Mouse (Mus musculus) forebrain, embryonic 11.5 days (tissue): ENCODE measurements around the gene Kif2a. TPM values are rescaled to one million over a fixed set of nuclear protein-coding genes. Genes with fewer than 3 reads are reported as not detected.

Experiments used
- ATAC-seq: fragments of 200-750 bp; cut with Nextera tagmentation; replicated peaks from 2 replicates; pipeline ENCODE4 v1.8.0; 2017; ENCODE audit warnings: moderate TSS enrichment; ENCODE audit not compliant: low FRiP score
- DNase-seq: peaks from one replicate; pipeline ENCODE4 v3.0.0-alpha.2; 2017; ENCODE audit warnings: low spot score
- H3K27ac ChIP-seq: fragments of 300-500 bp; sonication (generic); 2 replicates; pipeline ENCODE4 v1.5.1; 2014; ENCODE audit warnings: low read depth, low read length
- H3K27me3 ChIP-seq: fragments of 300-500 bp; sonication (generic); 2 replicates; pipeline ENCODE4 v1.6.1; 2014; ENCODE audit warnings: mild to moderate bottlenecking, low read length, mixed read lengths; ENCODE audit not compliant: control insufficient read depth, insufficient read depth
- H3K36me3 ChIP-seq: fragments of 300-500 bp; sonication (generic); 2 replicates; pipeline ENCODE4 v1.6.1; 2014; ENCODE audit warnings: mild to moderate bottlenecking, low read length, moderate library complexity, mixed read lengths; ENCODE audit not compliant: control insufficient read depth, insufficient read depth
- H3K4me1 ChIP-seq: fragments of 300-500 bp; sonication (generic); replicated peaks from 2 replicates; pipeline ENCODE4 v1.6.1; 2014; ENCODE audit warnings: low read length, mixed read lengths; ENCODE audit not compliant: control insufficient read depth, insufficient read depth
- H3K4me2 ChIP-seq: fragments of 300-500 bp; sonication (generic); 2 replicates; pipeline ENCODE4 v1.6.1; 2014; ENCODE audit warnings: low read depth, mild to moderate bottlenecking, low read length, moderate library complexity, mixed read lengths; ENCODE audit not compliant: severe bottlenecking
- H3K4me3 ChIP-seq: fragments of 300-500 bp; sonication (generic); 2 replicates; pipeline ENCODE4 v1.5.1; 2014; ENCODE audit warnings: low read depth, low read length
- H3K9ac ChIP-seq: fragments of 300-500 bp; sonication (generic); 2 replicates; pipeline ENCODE4 v1.6.1; 2014; ENCODE audit warnings: low read length
- H3K9me3 ChIP-seq: fragments of 300-500 bp; sonication (generic); 2 replicates; pipeline ENCODE4 v1.6.1; 2016; ENCODE audit warnings: low read length, mixed read lengths; ENCODE audit not compliant: control insufficient read depth
- WGBS: fragments of 180-500 bp; shearing (Covaris S2); extraction: QIAGEN DNeasy Blood & Tissue Kit; methylation state at CpG from one replicate; pipeline ENCODE4 v1.1.7; 2014; 5-methylcytosine and 5-hydroxymethylcytosine counted together
- polyA plus RNA-seq: library from polyadenylated mRNA; unstranded; fragments of >200 nt; fragmentation: Nextera tagmentation; extraction: Ambion mirVana; gene quantifications from 2 replicates; pipeline ENCODE4 v1.2.1, GENCODE M21; 2014

Gene Kif2a
- polyA plus RNA-seq, 1 experiment from 2014 or later: 31.3 TPM

- no peak overlapping the region for H3K27ac ChIP-seq
- H3K4me1 ChIP-seq: no peaks in the 10 kb centered on the region
- H3K4me3 ChIP-seq: no peak overlapping the region
- WGBS: 91% methylated on average over 3 of the region's 3 CpGs
- peaks cover 4% of the 10 kb centered on the region; the same call in 1 of the 2 replicates for H3K36me3 ChIP-seq
- no peak overlapping the region for H3K4me2 ChIP-seq
- no peak overlapping the region for H3K9ac ChIP-seq
- DNase-seq (no peak), ATAC-seq (no peak)
- no peaks in the 10 kb centered on the region for H3K9me3 ChIP-seq
- no peaks in the 10 kb centered on the region for H3K27me3 ChIP-seq
Measured at GRCm38 (mm10) chr13:106954880-106955279, 67.0 kb downstream of the Kif2a start.

- no peak overlapping the region for H3K27ac ChIP-seq
Measured at GRCm38 (mm10) chr13:106947583-106947982, 74.3 kb downstream of the Kif2a start.

GRCm38 (mm10) chr13:106946594-106947540 lies 75.1 kb downstream of the Kif2a start, which contains the start of gene Dimt1:
Gene Dimt1, plus strand, starts transcription at chr13:106947127.
- Histone ChIP-seq H3K9ac (peak within 1 kb of the TSS; percentile 89), H3K4me3 (peak within 1 kb of the TSS; percentile 91), H3K4me2 (peak within 1 kb of the TSS; percentile 69), H3K36me3 (no peaks in the 10 kb centered on the region; the same call in 1 of the 2 replicates), H3K9me3 (no peaks in the 10 kb centered on the region), H3K27ac (peak within 1 kb of the TSS; percentile 77; the same call in 1 of the 2 replicates), H3K4me1 (peaks cover 6% of the 10 kb centered on the region; the same call in 1 of the 2 replicates), H3K27me3 (no peaks in the 10 kb centered on the region)
- under 1% methylated on average over 66 of the region's 68 CpGs for WGBS
- DNase-seq (peak; percentile 96), ATAC-seq (peak; percentile 99)

More at GRCm38 (mm10) chr13:106947583-106947982, 74.3 kb downstream of the Kif2a start:
- no peak for DNase-seq
- ATAC-seq: peak; percentile 4; the same call in 1 of the 2 replicates
- H3K36me3 ChIP-seq: no peaks in the 10 kb centered on the region; the same call in 1 of the 2 replicates
- H3K4me1 ChIP-seq: peaks cover 6% of the 10 kb centered on the region; the same call in 1 of the 2 replicates
- 6% methylated on average over 6 of the region's 6 CpGs for WGBS
- H3K4me3 ChIP-seq: peak overlapping the region; percentile 91
- H3K4me2 ChIP-seq: peak overlapping the region; percentile 69
- peak overlapping the region; percentile 89 for H3K9ac ChIP-seq
- H3K9me3 ChIP-seq: no peaks in the 10 kb centered on the region
- no peaks in the 10 kb centered on the region for H3K27me3 ChIP-seq

- peaks cover 6% of the 10 kb centered on the region; the same call in 1 of the 2 replicates for H3K4me1 ChIP-seq
- no peaks in the 10 kb centered on the region for H3K27me3 ChIP-seq
- no peak overlapping the region for H3K27ac ChIP-seq
- no peak for DNase-seq
- H3K4me3 ChIP-seq: no peak overlapping the region
- H3K9me3 ChIP-seq: no peaks in the 10 kb centered on the region
- H3K9ac ChIP-seq: no peak overlapping the region
- no peaks in the 10 kb centered on the region; the same call in 1 of the 2 replicates for H3K36me3 ChIP-seq
- no peak for ATAC-seq
- H3K4me2 ChIP-seq: no peak overlapping the region
- WGBS: 87% methylated on average over 9 of the region's 9 CpGs
Measured at GRCm38 (mm10) chr13:106945518-106945917, 76.4 kb downstream of the Kif2a start.

- Histone ChIP-seq H3K36me3 (no peaks in the 10 kb centered on the region), H3K27ac (no peak overlapping the region), H3K9me3 (no peaks in the 10 kb centered on the region), H3K4me3 (no peak overlapping the region), H3K4me2 (no peak overlapping the region), H3K27me3 (no peaks in the 10 kb centered on the region), H3K9ac (no peak overlapping the region), H3K4me1 (no peaks in the 10 kb centered on the region; the same call in 1 of the 2 replicates)
- ATAC-seq (no peak), DNase-seq (no peak)
- whole genome bisulfite sequencing: 97% methylated on average over 1 of the region's 1 CpGs
Measured at GRCm38 (mm10) chr13:106942721-106943120, 79.2 kb downstream of the Kif2a start.

- peak overlapping the region; percentile 4; the same call in 1 of the 2 replicates for H3K4me3 ChIP-seq
- WGBS: 27% methylated on average over 7 of the region's 7 CpGs
- no peak overlapping the region for H3K27ac ChIP-seq
- no peaks in the 10 kb centered on the region for H3K4me1 ChIP-seq
- peak overlapping the region; percentile 18; the same call in 1 of the 2 replicates for H3K4me2 ChIP-seq
- ATAC-seq (0 out of 2 replicates have a peak, but pooled peaks have one; percentile 4), DNase-seq (no peak)
- no peaks in the 10 kb centered on the region for H3K9me3 ChIP-seq
- H3K9ac ChIP-seq: no peak overlapping the region
- no peaks in the 10 kb centered on the region for H3K36me3 ChIP-seq
- H3K27me3 ChIP-seq: no peaks in the 10 kb centered on the region
Measured at GRCm38 (mm10) chr13:106941211-106941976, 80.5 kb downstream of the Kif2a start.

GRCm38 (mm10) chr13:106937138-106937472 lies 84.8 kb downstream of the Kif2a start:
- WGBS: 24% methylated on average over 7 of the region's 7 CpGs
- no peaks in the 10 kb centered on the region for H3K27me3 ChIP-seq
- no peaks in the 10 kb centered on the region for H3K9me3 ChIP-seq
- H3K4me2 ChIP-seq: peak overlapping the region; percentile 60
- peak overlapping the region; percentile 96 for H3K4me3 ChIP-seq
- peak overlapping the region; percentile 90 for H3K9ac ChIP-seq
- no peak overlapping the region for H3K27ac ChIP-seq
- no peaks in the 10 kb centered on the region for H3K4me1 ChIP-seq
- no peaks in the 10 kb centered on the region for H3K36me3 ChIP-seq
- DNase-seq (no peak), ATAC-seq (no peak)
